Mouse (Mus musculus): ENCODE measurements around the gene Mettl25. TPM values are rescaled to one million over a fixed set of nuclear protein-coding genes. Genes with fewer than 3 reads are reported as not detected.

Gene Mettl25
- polyA plus RNA-seq, 1 experiment: 5.9 TPM

DNA sequence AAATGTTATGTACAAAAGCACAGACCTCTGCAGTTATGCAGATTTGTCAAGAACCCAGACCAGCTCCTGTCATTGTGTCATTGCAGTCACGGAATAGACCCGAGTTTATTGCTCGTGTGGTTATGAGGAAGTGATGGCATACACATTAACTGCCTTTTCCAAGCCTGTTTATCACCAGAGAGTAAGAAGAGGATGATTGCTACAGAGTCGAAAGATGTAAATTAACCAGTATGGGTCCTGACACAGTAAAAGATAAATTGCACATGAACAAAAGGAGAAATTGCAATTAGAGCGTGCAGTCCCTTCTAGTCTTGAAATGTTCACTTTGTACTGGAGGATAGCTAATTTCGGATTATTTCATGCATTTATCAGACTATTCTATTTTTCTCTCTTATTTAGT lies 113.8 kb downstream of the Mettl25 start:
- TF ChIP-seq POLR2A (IDR thresholded peaks at IDR 0.05; ENCODE audit: control insufficient read depth, extremely low read depth, insufficient read depth, low read length, poor library complexity) (no peak), CTCF (IDR thresholded peaks at IDR 0.05; ENCODE audit: borderline replicate concordance, control insufficient read depth, extremely low read depth, insufficient read depth, low read length, poor library complexity) (no peak)
- Histone ChIP-seq H3K4me1 (replicated peaks; ENCODE audit: control insufficient read depth, insufficient read depth, low read length) (no peaks in the 10 kb centered on the region), H3K36me3 (ENCODE audit: control insufficient read depth, insufficient read depth, low read length) (no peaks in the 10 kb centered on the region), H3K27ac (ENCODE audit: control insufficient read depth, insufficient read depth, low read length) (no peak overlapping the region), H3K4me3 (ENCODE audit: control insufficient read depth, insufficient read depth, low read length) (no peak overlapping the region), H3K27me3 (ENCODE audit: control insufficient read depth, insufficient read depth, low read length) (no peaks in the 10 kb centered on the region)
- WGBS: 61% methylated on average over 6 of the region's 6 CpGs
- DNase-seq: no peak

- DNase-seq: no peak
- H3K4me3 ChIP-seq (ENCODE audit: control insufficient read depth, insufficient read depth, low read length): no peak overlapping the region
- H3K36me3 ChIP-seq (ENCODE audit: control insufficient read depth, insufficient read depth, low read length): no peaks in the 10 kb centered on the region
- WGBS: 4% methylated on average over 6 of the region's 6 CpGs
- no peak for TF ChIP-seq POLR2A (IDR thresholded peaks at IDR 0.05; ENCODE audit: control insufficient read depth, extremely low read depth, insufficient read depth, low read length, poor library complexity)
- TF ChIP-seq CTCF (IDR thresholded peaks at IDR 0.05; ENCODE audit: borderline replicate concordance, control insufficient read depth, extremely low read depth, insufficient read depth, low read length, poor library complexity): no peak
- no peaks in the 10 kb centered on the region for H3K27me3 ChIP-seq (ENCODE audit: control insufficient read depth, insufficient read depth, low read length)
- H3K4me1 ChIP-seq (replicated peaks; ENCODE audit: control insufficient read depth, insufficient read depth, low read length): no peaks in the 10 kb centered on the region
- no peak overlapping the region for H3K27ac ChIP-seq (ENCODE audit: control insufficient read depth, insufficient read depth, low read length)
Measured at GRCm38 (mm10) chr10:105714844-105715243, 126.3 kb downstream of the Mettl25 start.

DNA sequence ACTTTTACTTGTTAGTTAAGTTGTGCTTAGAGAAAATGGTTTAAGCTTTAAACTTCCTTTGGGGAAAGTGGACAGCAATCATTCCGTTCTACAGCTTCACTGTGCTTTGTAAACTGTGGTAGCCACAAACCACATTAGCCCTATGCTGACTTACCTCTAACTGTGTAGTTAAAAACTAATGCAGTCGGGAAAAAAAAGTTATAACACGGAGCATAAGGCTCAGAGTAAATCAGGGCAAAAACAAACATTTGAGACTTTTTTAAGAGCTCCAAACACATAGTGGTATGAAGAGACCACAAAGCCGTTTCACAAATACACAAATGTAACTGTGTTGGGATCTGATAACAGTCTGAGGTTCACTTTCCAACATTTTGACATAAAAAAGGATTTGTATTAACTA lies 126.8 kb downstream of the Mettl25 start:
- 14% methylated on average over 4 of the region's 4 CpGs for WGBS
- DNase-seq: no peak

DNA sequence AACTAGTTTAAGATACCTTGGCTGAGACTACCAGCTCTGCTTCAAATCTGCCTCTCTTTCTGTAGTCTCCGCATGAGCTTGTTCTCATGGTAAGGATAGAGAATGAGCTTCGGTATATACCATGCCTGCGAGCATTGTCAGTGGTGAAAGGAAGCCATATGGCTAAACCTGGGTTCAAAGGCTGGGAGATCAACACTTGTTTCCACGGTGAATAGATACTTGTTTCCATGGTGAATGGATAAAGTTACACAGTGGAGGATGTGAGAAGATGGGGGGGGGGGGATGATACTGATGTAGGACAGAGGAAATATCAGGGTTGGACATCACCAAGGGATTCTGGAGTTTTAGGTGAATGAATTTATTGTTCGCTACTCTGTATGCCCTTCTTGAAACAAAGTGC lies 128.0 kb downstream of the Mettl25 start:
- TF ChIP-seq CTCF (IDR thresholded peaks at IDR 0.05; ENCODE audit: borderline replicate concordance, control insufficient read depth, extremely low read depth, insufficient read depth, low read length, poor library complexity): no peak
- TF ChIP-seq POLR2A (IDR thresholded peaks at IDR 0.05; ENCODE audit: control insufficient read depth, extremely low read depth, insufficient read depth, low read length, poor library complexity): no peak
- Histone ChIP-seq H3K27me3 (ENCODE audit: control insufficient read depth, insufficient read depth, low read length) (no peaks in the 10 kb centered on the region), H3K27ac (ENCODE audit: control insufficient read depth, insufficient read depth, low read length) (no peak overlapping the region), H3K36me3 (ENCODE audit: control insufficient read depth, insufficient read depth, low read length) (no peaks in the 10 kb centered on the region), H3K4me3 (ENCODE audit: control insufficient read depth, insufficient read depth, low read length) (no peak overlapping the region), H3K4me1 (replicated peaks; ENCODE audit: control insufficient read depth, insufficient read depth, low read length) (no peaks in the 10 kb centered on the region)
- WGBS: 86% methylated on average over 5 of the region's 5 CpGs
- no peak for DNase-seq

More for the DNA sequence above, 126.8 kb downstream of the Mettl25 start:
- no peak overlapping the region for H3K27ac ChIP-seq (ENCODE audit: control insufficient read depth, insufficient read depth, low read length)
- no peaks in the 10 kb centered on the region for H3K27me3 ChIP-seq (ENCODE audit: control insufficient read depth, insufficient read depth, low read length)
- H3K4me3 ChIP-seq (ENCODE audit: control insufficient read depth, insufficient read depth, low read length): no peak overlapping the region
- no peak for TF ChIP-seq POLR2A (IDR thresholded peaks at IDR 0.05; ENCODE audit: control insufficient read depth, extremely low read depth, insufficient read depth, low read length, poor library complexity)
- TF ChIP-seq CTCF (IDR thresholded peaks at IDR 0.05; ENCODE audit: borderline replicate concordance, control insufficient read depth, extremely low read depth, insufficient read depth, low read length, poor library complexity): no peak
- H3K4me1 ChIP-seq (replicated peaks; ENCODE audit: control insufficient read depth, insufficient read depth, low read length): no peaks in the 10 kb centered on the region
- no peaks in the 10 kb centered on the region for H3K36me3 ChIP-seq (ENCODE audit: control insufficient read depth, insufficient read depth, low read length)

Other genes starting within 250 kb of the Mettl25 start
- 8.6 and 10.3 TPM in 2 replicates for gene Ccdc59, start 313 bp downstream of the Mettl25 start, polyA plus RNA-seq (2012; rRNA removed)